Mouse (Mus musculus): ENCODE results near the gene Pkhd1. TPM values are rescaled to one million over a fixed set of nuclear protein-coding genes. Genes with fewer than 3 reads are reported as not detected.

Pkhd1 gene
- polyA plus RNA-seq, 1 experiment from 2014 or later, result 0.37 TPM

DNA sequence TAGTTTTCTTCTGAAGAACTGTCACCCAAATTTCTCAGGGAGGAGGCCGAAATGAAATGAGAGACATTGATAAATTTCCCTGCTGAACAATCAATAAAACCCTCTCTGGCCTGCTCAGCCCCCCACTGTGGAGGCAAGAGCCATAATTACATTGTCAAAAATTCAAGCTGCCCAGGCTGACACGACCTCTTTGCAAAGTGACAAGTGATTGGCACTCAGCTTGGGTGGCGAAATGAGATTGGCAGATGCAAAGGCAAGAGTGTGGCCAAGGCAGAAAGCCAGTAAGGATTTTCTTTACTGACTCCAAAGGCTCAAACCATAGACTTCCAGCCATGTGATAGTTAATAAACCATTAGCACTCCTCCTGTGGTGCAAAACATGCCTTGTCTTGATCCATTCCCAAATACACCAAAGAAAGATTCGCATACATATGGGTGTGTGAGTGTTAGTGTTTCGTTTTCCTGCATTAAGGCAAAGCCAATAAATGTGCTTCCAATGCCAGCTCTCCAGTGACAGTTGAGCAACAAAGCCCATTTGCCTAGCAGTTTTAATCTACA, 208.4 kb downstream of the Pkhd1 start:
- ATAC-seq (replicated peaks; ENCODE audit: low FRiP score), result no peak

DNA sequence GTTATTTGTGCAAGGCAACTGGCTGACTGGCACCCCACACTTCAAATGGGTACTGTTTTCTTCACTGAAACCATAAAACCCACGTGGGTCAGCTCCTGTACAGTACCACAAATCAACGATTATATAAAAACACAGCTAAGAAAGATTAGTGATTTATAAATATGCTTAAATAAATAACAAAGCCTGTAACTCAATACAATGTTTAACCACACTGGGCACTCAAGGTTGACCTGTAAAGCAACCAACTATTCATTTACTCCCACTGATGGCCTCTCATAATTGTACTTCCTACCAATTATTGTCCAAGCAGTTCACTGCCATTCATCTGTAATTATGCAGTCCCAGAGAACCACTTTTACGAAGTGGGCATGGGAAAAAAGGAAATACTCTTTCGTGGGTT, 219.5 kb downstream of the Pkhd1 start:
- DNase-seq (ENCODE audit: low spot score) (no peak), ATAC-seq (replicated peaks; ENCODE audit: low FRiP score) (no peak)
- H3K9me3 ChIP-seq (ENCODE audit: control insufficient read depth, low read length), result no peaks in the 10 kb centered on the region
- no peak overlapping the region for H3K4me3 ChIP-seq (ENCODE audit: low read depth, low read length)
- H3K36me3 ChIP-seq (ENCODE audit: control insufficient read depth, insufficient read depth, low read length), result no peaks in the 10 kb centered on the region
- H3K27ac ChIP-seq (ENCODE audit: low read depth, low read length), result no peak overlapping the region
- no peaks in the 10 kb centered on the region for H3K27me3 ChIP-seq (replicated peaks; ENCODE audit: control insufficient read depth, insufficient read depth, low read length)
- H3K4me1 ChIP-seq (replicated peaks; ENCODE audit: control insufficient read depth, insufficient read depth, low read length), result no peaks in the 10 kb centered on the region
- WGBS, result 53% methylated on average over 4 of the region's 4 CpGs
- no peak overlapping the region for H3K4me2 ChIP-seq
- H3K9ac ChIP-seq (ENCODE audit: low read depth, low read length), result no peak overlapping the region

More for the DNA sequence above, 208.4 kb downstream of the Pkhd1 start:
- Histone ChIP-seq H3K27me3 (replicated peaks; ENCODE audit: control insufficient read depth, insufficient read depth, low read length) (no peaks in the 10 kb centered on the region), H3K4me3 (ENCODE audit: low read depth, low read length) (no peak overlapping the region), H3K9ac (ENCODE audit: low read depth, low read length) (no peak overlapping the region), H3K27ac (ENCODE audit: low read depth, low read length) (no peak overlapping the region), H3K9me3 (ENCODE audit: control insufficient read depth, low read length) (no peaks in the 10 kb centered on the region), H3K4me1 (replicated peaks; ENCODE audit: control insufficient read depth, insufficient read depth, low read length) (no peaks in the 10 kb centered on the region), H3K4me2 (no peak overlapping the region), H3K36me3 (ENCODE audit: control insufficient read depth, insufficient read depth, low read length) (no peaks in the 10 kb centered on the region)
- DNase-seq (ENCODE audit: low spot score), result no peak
- WGBS, result 65% methylated on average over 5 of the region's 5 CpGs

DNA sequence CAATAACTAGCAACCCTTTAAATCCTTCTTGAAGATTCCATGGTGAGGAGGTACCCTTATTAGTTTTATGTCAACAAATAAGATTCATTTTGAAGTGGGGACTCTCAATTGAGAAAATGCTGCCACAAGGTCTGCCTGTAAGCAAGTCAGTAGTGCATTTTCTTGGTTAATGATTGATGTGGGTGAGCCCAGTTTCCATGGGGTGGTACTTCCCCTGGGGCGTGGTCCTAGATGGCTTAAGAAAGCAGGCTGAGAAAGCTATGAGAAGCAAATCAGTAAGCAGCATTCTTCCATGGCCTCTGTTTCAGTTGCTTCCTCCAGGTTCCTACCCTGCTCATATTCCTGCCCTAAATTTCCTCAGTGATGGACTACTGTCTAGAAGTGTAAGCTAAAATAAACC, 253.4 kb downstream of the Pkhd1 start:
- ATAC-seq (replicated peaks; ENCODE audit: low FRiP score) (no peak), DNase-seq (ENCODE audit: low spot score) (no peak)
- no peak overlapping the region for H3K4me2 ChIP-seq
- no peak overlapping the region for H3K9ac ChIP-seq (ENCODE audit: low read depth, low read length)
- no peaks in the 10 kb centered on the region for H3K9me3 ChIP-seq (ENCODE audit: control insufficient read depth, low read length)
- H3K27me3 ChIP-seq (replicated peaks; ENCODE audit: control insufficient read depth, insufficient read depth, low read length), result no peaks in the 10 kb centered on the region
- 46% methylated on average over 1 of the region's 1 CpGs for WGBS
- no peaks in the 10 kb centered on the region for H3K36me3 ChIP-seq (ENCODE audit: control insufficient read depth, insufficient read depth, low read length)
- no peak overlapping the region for H3K4me3 ChIP-seq (ENCODE audit: low read depth, low read length)
- no peak overlapping the region for H3K27ac ChIP-seq (ENCODE audit: low read depth, low read length)
- no peaks in the 10 kb centered on the region for H3K4me1 ChIP-seq (replicated peaks; ENCODE audit: control insufficient read depth, insufficient read depth, low read length)

DNA sequence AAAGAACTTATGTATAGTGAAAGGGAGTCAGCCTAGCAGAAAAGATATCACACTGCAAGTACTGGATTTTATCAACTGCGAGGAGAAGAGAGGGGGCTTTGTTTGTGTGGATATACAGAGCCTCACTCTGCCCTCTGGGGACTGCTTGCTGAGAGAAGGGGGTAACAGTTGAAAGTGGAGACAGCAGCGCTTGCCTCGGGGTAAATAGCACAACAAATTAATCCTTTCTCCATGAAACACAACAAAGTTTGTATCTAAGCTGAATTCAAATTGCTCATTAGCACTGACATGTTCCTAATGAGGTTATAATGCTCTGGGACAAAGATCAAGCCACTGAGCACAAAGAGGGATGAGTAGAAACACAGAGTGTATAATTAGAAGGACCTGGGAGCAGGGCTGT, 273.2 kb downstream of the Pkhd1 start:
- no peaks in the 10 kb centered on the region for H3K27me3 ChIP-seq (replicated peaks; ENCODE audit: control insufficient read depth, insufficient read depth, low read length)
- no peaks in the 10 kb centered on the region for H3K4me1 ChIP-seq (replicated peaks; ENCODE audit: control insufficient read depth, insufficient read depth, low read length)
- no peak overlapping the region for H3K9ac ChIP-seq (ENCODE audit: low read depth, low read length)
- ATAC-seq (replicated peaks; ENCODE audit: low FRiP score), result no peak
- H3K36me3 ChIP-seq (ENCODE audit: control insufficient read depth, insufficient read depth, low read length), result no peaks in the 10 kb centered on the region
- no peak overlapping the region for H3K27ac ChIP-seq (ENCODE audit: low read depth, low read length)
- 54% methylated on average over 3 of the region's 3 CpGs for WGBS
- DNase-seq (ENCODE audit: low spot score), result no peak
- no peak overlapping the region for H3K4me3 ChIP-seq (ENCODE audit: low read depth, low read length)
- no peak overlapping the region for H3K4me2 ChIP-seq
- H3K9me3 ChIP-seq (ENCODE audit: control insufficient read depth, low read length), result no peaks in the 10 kb centered on the region

DNA sequence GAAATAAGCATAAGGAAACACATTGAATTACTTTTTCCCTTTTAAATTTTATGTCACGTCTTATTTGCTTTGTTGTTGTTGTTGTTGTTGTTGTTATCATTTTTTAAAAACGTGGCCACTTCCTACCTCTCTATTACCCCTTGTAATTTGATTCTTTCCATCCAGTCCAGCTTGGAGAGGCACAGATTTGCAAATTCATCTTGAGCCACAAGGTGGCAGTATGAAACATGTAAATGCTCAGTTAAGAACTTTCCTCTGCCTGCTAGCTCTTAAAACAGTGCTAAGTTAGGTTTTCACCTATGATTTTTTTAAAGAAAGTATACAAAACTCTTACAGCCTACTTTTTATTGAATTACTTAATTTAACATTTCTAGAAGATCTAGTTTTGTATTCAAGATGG, 306.4 kb downstream of the Pkhd1 start:
- no peak overlapping the region for H3K4me3 ChIP-seq (ENCODE audit: low read depth, low read length)
- ATAC-seq (replicated peaks; ENCODE audit: low FRiP score), result no peak
- no peaks in the 10 kb centered on the region for H3K4me1 ChIP-seq (replicated peaks; ENCODE audit: control insufficient read depth, insufficient read depth, low read length)
- no peaks in the 10 kb centered on the region for H3K27me3 ChIP-seq (replicated peaks; ENCODE audit: control insufficient read depth, insufficient read depth, low read length)
- 4% methylated on average over 2 of the region's 2 CpGs for WGBS
- H3K36me3 ChIP-seq (ENCODE audit: control insufficient read depth, insufficient read depth, low read length), result no peaks in the 10 kb centered on the region
- no peak overlapping the region for H3K9ac ChIP-seq (ENCODE audit: low read depth, low read length)
- H3K27ac ChIP-seq (ENCODE audit: low read depth, low read length), result no peak overlapping the region
- H3K4me2 ChIP-seq, result no peak overlapping the region
- no peaks in the 10 kb centered on the region for H3K9me3 ChIP-seq (ENCODE audit: control insufficient read depth, low read length)
- DNase-seq (ENCODE audit: low spot score), result no peak

DNA sequence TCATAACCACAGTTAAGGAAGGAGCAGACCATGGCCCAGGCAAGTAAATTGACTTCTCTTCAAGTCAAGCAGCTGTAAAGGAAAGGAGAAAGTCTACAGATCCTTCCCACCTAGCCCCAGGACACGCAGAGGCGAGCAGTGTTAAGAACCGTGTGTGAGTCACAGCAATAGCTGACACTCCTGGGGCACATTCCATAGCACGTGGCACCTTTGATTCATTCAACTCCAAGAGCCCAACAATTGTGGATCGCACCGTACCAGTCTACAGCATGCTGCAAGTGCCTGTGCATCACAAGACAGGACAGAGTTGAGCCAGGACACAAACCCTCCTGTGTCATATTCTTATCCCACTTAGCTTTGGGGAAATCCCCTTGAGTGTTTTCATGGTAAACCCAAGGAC, 306.9 kb downstream of the Pkhd1 start:
- no peak for DNase-seq (ENCODE audit: low spot score)

DNA sequence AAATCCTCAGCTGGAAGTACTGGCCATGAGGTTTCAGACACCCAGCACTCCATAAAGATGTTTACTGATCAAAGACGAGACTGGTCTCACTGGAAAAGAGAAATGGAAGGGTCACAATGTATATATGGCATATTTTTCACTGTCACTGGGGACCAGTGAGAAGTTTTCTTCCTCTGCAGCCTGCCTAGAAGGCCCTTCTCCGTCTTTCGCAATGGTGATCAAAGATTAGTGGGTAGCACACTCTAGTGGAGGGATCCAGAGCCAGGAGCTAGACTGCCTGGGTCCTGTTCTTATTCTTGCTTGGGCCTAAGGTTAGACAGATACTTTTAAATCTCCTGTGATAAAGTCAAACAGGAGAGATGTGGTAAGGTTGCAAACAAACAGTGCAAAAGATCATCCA, 311.7 kb downstream of the Pkhd1 start:
- no peaks in the 10 kb centered on the region for H3K27me3 ChIP-seq (replicated peaks; ENCODE audit: control insufficient read depth, insufficient read depth, low read length)
- no peak overlapping the region for H3K4me3 ChIP-seq (ENCODE audit: low read depth, low read length)
- no peak overlapping the region for H3K4me2 ChIP-seq
- no peaks in the 10 kb centered on the region for H3K4me1 ChIP-seq (replicated peaks; ENCODE audit: control insufficient read depth, insufficient read depth, low read length)
- WGBS, result 57% methylated on average over 3 of the region's 3 CpGs
- H3K9me3 ChIP-seq (ENCODE audit: control insufficient read depth, low read length), result no peaks in the 10 kb centered on the region
- no peak overlapping the region for H3K27ac ChIP-seq (ENCODE audit: low read depth, low read length)
- no peak overlapping the region for H3K9ac ChIP-seq (ENCODE audit: low read depth, low read length)
- DNase-seq (ENCODE audit: low spot score) (no peak), ATAC-seq (replicated peaks; ENCODE audit: low FRiP score) (no peak)
- no peaks in the 10 kb centered on the region for H3K36me3 ChIP-seq (ENCODE audit: control insufficient read depth, insufficient read depth, low read length)

More for the DNA sequence above, 306.9 kb downstream of the Pkhd1 start:
- WGBS, result 70% methylated on average over 6 of the region's 6 CpGs
- H3K9me3 ChIP-seq (ENCODE audit: control insufficient read depth, low read length), result no peaks in the 10 kb centered on the region
- H3K36me3 ChIP-seq (ENCODE audit: control insufficient read depth, insufficient read depth, low read length), result no peaks in the 10 kb centered on the region
- no peak overlapping the region for H3K27ac ChIP-seq (ENCODE audit: low read depth, low read length)
- H3K9ac ChIP-seq (ENCODE audit: low read depth, low read length), result no peak overlapping the region
- no peaks in the 10 kb centered on the region for H3K4me1 ChIP-seq (replicated peaks; ENCODE audit: control insufficient read depth, insufficient read depth, low read length)
- no peaks in the 10 kb centered on the region for H3K27me3 ChIP-seq (replicated peaks; ENCODE audit: control insufficient read depth, insufficient read depth, low read length)
- H3K4me2 ChIP-seq, result no peak overlapping the region
- no peak for ATAC-seq (replicated peaks; ENCODE audit: low FRiP score)
- no peak overlapping the region for H3K4me3 ChIP-seq (ENCODE audit: low read depth, low read length)

DNA sequence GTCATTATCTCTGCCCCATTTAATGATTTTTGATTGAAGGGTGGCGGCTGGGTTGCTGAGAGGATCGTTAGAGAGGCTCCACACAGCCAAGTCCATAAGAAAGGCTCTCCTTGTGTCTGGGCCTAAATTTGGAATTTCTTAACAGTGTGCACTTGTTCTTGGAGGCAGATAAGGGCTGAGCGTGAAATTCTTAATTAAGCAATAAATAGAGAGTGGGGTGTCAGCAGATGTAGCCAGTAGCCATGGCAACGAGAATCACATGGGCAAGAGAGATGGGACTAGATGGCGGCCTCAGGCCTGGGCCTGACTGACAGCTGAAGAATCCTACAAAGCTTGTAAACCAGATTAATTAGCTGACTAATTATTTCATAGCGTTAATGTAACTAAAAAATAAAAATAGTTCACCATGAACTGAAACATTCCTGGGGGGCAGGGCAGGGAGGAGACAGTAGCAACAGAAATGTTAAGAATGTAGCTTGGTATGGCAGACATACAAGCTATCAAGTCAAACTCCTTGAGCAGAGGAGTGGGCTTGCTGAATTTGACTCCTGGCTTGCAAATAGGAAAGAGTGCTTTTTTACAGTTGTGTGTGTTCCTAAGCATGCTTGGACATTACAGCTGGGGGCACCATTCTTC, 314.8 kb downstream of the Pkhd1 start:
- ATAC-seq (replicated peaks; ENCODE audit: low FRiP score), result no peak
- no peak overlapping the region for H3K9ac ChIP-seq (ENCODE audit: low read depth, low read length)
- DNase-seq (ENCODE audit: low spot score), result no peak
- no peak overlapping the region for H3K27ac ChIP-seq (ENCODE audit: low read depth, low read length)
- H3K9me3 ChIP-seq (ENCODE audit: control insufficient read depth, low read length), result no peaks in the 10 kb centered on the region
- 72% methylated on average over 6 of the region's 6 CpGs for WGBS
- H3K4me1 ChIP-seq (replicated peaks; ENCODE audit: control insufficient read depth, insufficient read depth, low read length), result no peaks in the 10 kb centered on the region
- no peak overlapping the region for H3K4me3 ChIP-seq (ENCODE audit: low read depth, low read length)
- H3K27me3 ChIP-seq (replicated peaks; ENCODE audit: control insufficient read depth, insufficient read depth, low read length), result no peaks in the 10 kb centered on the region
- H3K36me3 ChIP-seq (ENCODE audit: control insufficient read depth, insufficient read depth, low read length), result no peaks in the 10 kb centered on the region
- H3K4me2 ChIP-seq, result no peak overlapping the region

DNA sequence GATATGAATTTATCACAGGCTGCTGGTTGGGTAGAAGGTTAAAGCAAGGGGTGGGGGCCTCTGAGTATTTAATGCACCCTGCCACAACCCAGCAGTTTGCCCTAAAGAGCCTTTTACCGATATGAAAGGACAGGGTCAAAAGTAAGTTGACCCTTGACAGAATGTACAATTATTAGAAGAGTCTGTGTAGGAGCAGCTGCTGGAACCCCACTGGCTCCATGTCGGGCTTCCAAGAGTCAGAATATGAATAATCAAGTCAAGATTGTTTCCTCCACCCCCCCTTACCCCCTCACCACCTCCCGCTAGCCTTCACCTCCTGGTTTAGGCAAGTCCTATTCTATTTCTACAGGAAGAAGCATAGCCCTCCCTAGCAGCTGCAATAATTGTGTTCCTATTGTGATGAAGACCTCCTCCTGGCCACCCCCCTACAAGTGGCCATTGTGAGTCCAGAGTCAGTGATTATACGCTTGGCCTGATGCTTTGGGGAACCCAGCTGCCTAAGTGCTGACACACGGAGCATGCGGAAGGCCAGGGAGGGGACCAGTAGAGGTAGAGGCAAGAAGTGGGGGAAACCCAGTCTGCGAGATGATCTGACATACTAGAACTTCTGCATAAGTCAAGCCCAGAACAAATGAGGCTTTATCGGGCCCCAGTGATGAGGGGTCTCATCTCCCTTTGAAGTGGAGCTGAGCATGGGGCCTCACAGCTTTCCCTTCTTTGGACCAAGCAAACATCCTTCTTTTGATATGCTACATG, 315.5 kb downstream of the Pkhd1 start:
- no peak overlapping the region for H3K27ac ChIP-seq (ENCODE audit: low read depth, low read length)
- no peaks in the 10 kb centered on the region for H3K4me1 ChIP-seq (replicated peaks; ENCODE audit: control insufficient read depth, insufficient read depth, low read length)
- no peak for DNase-seq (ENCODE audit: low spot score)
- no peak overlapping the region for H3K9ac ChIP-seq (ENCODE audit: low read depth, low read length)
- no peak overlapping the region for H3K4me2 ChIP-seq
- no peaks in the 10 kb centered on the region for H3K9me3 ChIP-seq (ENCODE audit: control insufficient read depth, low read length)
- no peak for ATAC-seq (replicated peaks; ENCODE audit: low FRiP score)
- H3K36me3 ChIP-seq (ENCODE audit: control insufficient read depth, insufficient read depth, low read length), result no peaks in the 10 kb centered on the region
- H3K27me3 ChIP-seq (replicated peaks; ENCODE audit: control insufficient read depth, insufficient read depth, low read length), result no peaks in the 10 kb centered on the region
- H3K4me3 ChIP-seq (ENCODE audit: low read depth, low read length), result no peak overlapping the region
- 82% methylated on average over 8 of the region's 8 CpGs for WGBS
